Mouse (Mus musculus): ENCODE data around the gene Nr4a3. TPM values are rescaled to one million over a fixed set of nuclear protein-coding genes. Genes with fewer than 3 reads are reported as not detected.
A peak's percentile ranks its signal among the peaks of the same experiment; 100 is the strongest.

The Nr4a3 gene
- total and polyA plus RNA-seq, 3 experiments, result 0.17 TPM; not detected in 2

GRCm38 (mm10) chr4:48108591-48108990, 63.6 kb downstream of the Nr4a3 start:
- TF ChIP-seq ZNF384 (IDR thresholded peaks at IDR 0.05; ENCODE audit: low read depth, low read length), result no peak
- TF ChIP-seq NELFE (IDR thresholded peaks at IDR 0.05; ENCODE audit: low read depth, low read length), result no peak
- TF ChIP-seq MEF2A (IDR thresholded peaks at IDR 0.05; ENCODE audit: extremely low read depth, insufficient replicate concordance, low read depth, low read length, poor library complexity, severe bottlenecking), result no peak
- TF ChIP-seq KAT2A (conservative IDR thresholded peaks at IDR 0.05; ENCODE audit: low read depth, low read length), result no peak
- no peak for TF ChIP-seq SIN3A (IDR thresholded peaks at IDR 0.05; ENCODE audit: low read length)
- peak; percentile 3 for TF ChIP-seq RAD21 (IDR thresholded peaks at IDR 0.05; ENCODE audit: low read depth, low read length)
- no peak for TF ChIP-seq POLR2AphosphoS2 (IDR thresholded peaks at IDR 0.05; ENCODE audit: low read length)
- TF ChIP-seq NRF1 (IDR thresholded peaks at IDR 0.05; ENCODE audit: insufficient read depth, low read depth, low read length, poor library complexity, severe bottlenecking), result no peak
- no peak for TF ChIP-seq ZMIZ1 (IDR thresholded peaks at IDR 0.05; ENCODE audit: low read depth, low read length)
- no peak for TF ChIP-seq BHLHE40 (IDR thresholded peaks at IDR 0.05; ENCODE audit: borderline replicate concordance, low read depth, low read length)
- no peak for TF ChIP-seq MAX (IDR thresholded peaks at IDR 0.05; ENCODE audit: low read length)
- no peak for TF ChIP-seq ZC3H11A (IDR thresholded peaks at IDR 0.05; ENCODE audit: low read depth, low read length)
- TF ChIP-seq TAL1 (IDR thresholded peaks at IDR 0.05; ENCODE audit: low read length), result no peak
- TF ChIP-seq MAFK (IDR thresholded peaks at IDR 0.05; ENCODE audit: borderline replicate concordance, low read depth, low read length), result no peak
- TF ChIP-seq SMC3 (IDR thresholded peaks at IDR 0.05; ENCODE audit: low read depth, low read length), result peak; percentile 18; the same call in 1 of the 2 replicates
- TF ChIP-seq USF1 (IDR thresholded peaks at IDR 0.05; ENCODE audit: low read depth, low read length), result no peak
- no peak for TF ChIP-seq CTCF (IDR thresholded peaks at IDR 0.05 in 2 of 3, conservative IDR thresholded peaks at IDR 0.05 in 1 of 3; ENCODE audit: control insufficient read depth in 1 of 3, insufficient read depth in 1 of 3, low read depth in 2 of 3, low read length in 3 of 3, poor library complexity in 1 of 3, severe bottlenecking in 1 of 3)
- no peak for TF ChIP-seq TBP (IDR thresholded peaks at IDR 0.05; ENCODE audit: low read depth, low read length)
- Histone ChIP-seq H3K4me3 (ENCODE audit: control insufficient read depth in 1 of 2, insufficient read depth in 1 of 2, low read depth in 2 of 2, low read length in 2 of 2) (no peak overlapping the region), H3K36me3 (ENCODE audit: control insufficient read depth in 1 of 2, insufficient read depth in 2 of 2, low read length in 2 of 2) (no peaks in the 10 kb centered on the region), H3K27me3 (ENCODE audit: control insufficient read depth in 1 of 2, insufficient read depth in 2 of 2, low read length in 2 of 2) (no peaks in the 10 kb centered on the region; a peak in 1 of 4 replicates), H3K4me1 (ENCODE audit: control insufficient read depth in 1 of 2, insufficient read depth in 2 of 2, low read length in 2 of 2) (no peaks in the 10 kb centered on the region), H3K79me2 (ENCODE audit: control insufficient read depth, insufficient read depth, low read length, poor library complexity) (no peaks in the 10 kb centered on the region), H3K9me3 (replicated peaks; ENCODE audit: insufficient read depth, low read length) (no peaks in the 10 kb centered on the region), H3K27ac (ENCODE audit: control insufficient read depth, low read depth, low read length) (no peak overlapping the region), H3K9ac (ENCODE audit: control insufficient read depth, low read depth, low read length, poor library complexity, severe bottlenecking) (no peak overlapping the region)
- DNase-seq (ENCODE audit: low read depth, low spot score), result no peak

- no peaks in the 10 kb centered on the region for H3K9me3 ChIP-seq (replicated peaks; ENCODE audit: insufficient read depth, low read length)
- H3K27me3 ChIP-seq (ENCODE audit: control insufficient read depth in 1 of 2, insufficient read depth in 2 of 2, low read length in 2 of 2), result no peaks in the 10 kb centered on the region; a peak in 1 of 4 replicates
- H3K27ac ChIP-seq (ENCODE audit: control insufficient read depth, low read depth, low read length), result no peak overlapping the region
- TF ChIP-seq TBP (IDR thresholded peaks at IDR 0.05; ENCODE audit: low read depth, low read length) (no peak), BHLHE40 (IDR thresholded peaks at IDR 0.05; ENCODE audit: borderline replicate concordance, low read depth, low read length) (0 out of 2 replicates have a peak, but pooled peaks have one; percentile 17), RCOR1 (IDR thresholded peaks at IDR 0.05; ENCODE audit: low read depth, low read length) (peak; percentile 64; the same call in 1 of the 2 replicates)
- no peaks in the 10 kb centered on the region for H3K79me2 ChIP-seq (ENCODE audit: control insufficient read depth, insufficient read depth, low read length, poor library complexity)
- H3K4me3 ChIP-seq (ENCODE audit: control insufficient read depth in 1 of 2, insufficient read depth in 1 of 2, low read depth in 2 of 2, low read length in 2 of 2), result no peak overlapping the region
- H3K4me1 ChIP-seq (ENCODE audit: control insufficient read depth in 1 of 2, insufficient read depth in 2 of 2, low read length in 2 of 2), result no peaks in the 10 kb centered on the region
- H3K9ac ChIP-seq (ENCODE audit: control insufficient read depth, low read depth, low read length, poor library complexity, severe bottlenecking), result no peak overlapping the region
- DNase-seq (ENCODE audit: low read depth, low spot score), result peak; percentile 55
- no peaks in the 10 kb centered on the region for H3K36me3 ChIP-seq (ENCODE audit: control insufficient read depth in 1 of 2, insufficient read depth in 2 of 2, low read length in 2 of 2)
These were observed 65.4 kb downstream of the Nr4a3 start for GRCm38 (mm10) chr4:48110331-48110730.

Data from MEL (cell line).